Mouse (Mus musculus): ENCODE data around the gene Adamtsl2.

DNA sequence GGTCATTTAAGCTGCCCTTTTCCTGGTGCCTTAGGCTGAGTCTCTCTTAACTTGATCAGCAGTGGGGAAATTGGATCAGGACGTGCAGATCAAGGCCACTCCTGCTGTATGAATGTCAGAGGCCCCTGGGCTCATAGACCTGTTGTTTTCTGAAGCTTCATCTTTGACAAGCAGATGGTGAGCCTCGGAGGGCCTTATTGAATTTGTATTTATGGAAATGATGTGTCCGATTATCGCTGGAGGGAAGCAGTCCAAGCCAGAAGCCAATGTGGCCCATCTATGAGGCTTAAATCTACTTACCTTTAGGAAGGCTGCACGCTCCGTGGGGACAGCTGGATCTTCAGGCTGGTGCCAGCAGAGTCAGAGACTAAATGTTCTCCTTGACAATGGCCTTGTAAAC, 77.4 kb downstream of the Adamtsl2 start:
- TF ChIP-seq POLR2A (IDR thresholded peaks at IDR 0.05; ENCODE audit: borderline replicate concordance, control insufficient read depth, low read depth, low read length) = no peak
- TF ChIP-seq CTCF (IDR thresholded peaks at IDR 0.05; ENCODE audit: control insufficient read depth, insufficient read depth, low read length) = no peak

Data from bone marrow, adult 2 months (tissue).